Mouse (Mus musculus) hematopoietic stem cell, adult 5-6 weeks (primary cell): ENCODE measurements around the gene Ankrd66. TPM values are rescaled to one million over a fixed set of nuclear protein-coding genes. Genes with fewer than 3 reads are reported as not detected.

Experiments
- ATAC-seq, 2 experiments: fragments of 125-278 bp in 1 of 2; replicated peaks in 1 of 2; 2 replicates each; pipeline ENCODE4 v1.8.0; 2016 to 2017; ENCODE audit warnings: inconsistent platforms in 2 of 2, mild to moderate bottlenecking in 2 of 2, moderate number of reproducible peaks in 2 of 2, low read depth in 1 of 2, moderate TSS enrichment in 1 of 2; ENCODE audit not compliant: low FRiP score in 2 of 2, poor library complexity in 2 of 2, severe bottlenecking in 2 of 2, insufficient read depth in 1 of 2, low TSS enrichment in 1 of 2
- total RNA-seq: library from RNA; stranded (forward); fragments of 172-1452, 232-1000 nt; gene quantifications from 2 replicates; pipeline ENCODE4 v1.2.3, GENCODE M21; 2017

Gene Ankrd66
- total RNA-seq: not detected in 2 replicates

- ATAC-seq: no peak
These were observed at the start of gene Ankrd66 for GRCm38 (mm10) chr17:43543539-43543938. Gene Ankrd66 (minus strand): TSS chr17:43543639.

- ATAC-seq: no peak
These were observed 49.2 kb upstream of the Ankrd66 start for GRCm38 (mm10) chr17:43592296-43593291.

GRCm38 (mm10) chr17:43590531-43590930 is 47.1 kb upstream of the Ankrd66 start:
- ATAC-seq: no peak

GRCm38 (mm10) chr17:43589750-43590149 is 46.3 kb upstream of the Ankrd66 start:
- peak in 1 of 2 experiments; percentile 45; a peak in 1 of 4 replicates for ATAC-seq

GRCm38 (mm10) chr17:43587278-43587677 is 43.8 kb upstream of the Ankrd66 start:
- ATAC-seq: no peak

GRCm38 (mm10) chr17:43584771-43585170 is 41.3 kb upstream of the Ankrd66 start:
- ATAC-seq: no peak

GRCm38 (mm10) chr17:43581012-43581467 is 37.6 kb upstream of the Ankrd66 start:
- ATAC-seq: no peak

GRCm38 (mm10) chr17:43580456-43580855 is 37.0 kb upstream of the Ankrd66 start:
- no peak for ATAC-seq

GRCm38 (mm10) chr17:43573624-43574073 is 30.2 kb upstream of the Ankrd66 start:
- ATAC-seq: peak; percentile 46 to 61; a peak in 2 of 4 replicates

GRCm38 (mm10) chr17:43569287-43569686 is 25.8 kb upstream of the Ankrd66 start:
- ATAC-seq: no peak

- peak; percentile 59 to 76; a peak in 3 of 4 replicates for ATAC-seq
These were observed 24.8 kb upstream of the Ankrd66 start, which contains the start of gene Pla2g7 for GRCm38 (mm10) chr17:43567992-43568888. Gene Pla2g7 (plus strand): TSS chr17:43568098.

- no peak for ATAC-seq
These were observed 24.2 kb upstream of the Ankrd66 start for GRCm38 (mm10) chr17:43567593-43567991.

GRCm38 (mm10) chr17:43563192-43563987 is 20.0 kb upstream of the Ankrd66 start:
- ATAC-seq: no peak

- ATAC-seq: no peak
These were observed 15.2 kb upstream of the Ankrd66 start for GRCm38 (mm10) chr17:43558678-43559077.

GRCm38 (mm10) chr17:43557541-43558090 is 14.2 kb upstream of the Ankrd66 start:
- peak; percentile 87 to 89 for ATAC-seq

GRCm38 (mm10) chr17:43557104-43557503 is 13.7 kb upstream of the Ankrd66 start:
- ATAC-seq: peak in 1 of 2 experiments; percentile 5; a peak in 1 of 4 replicates
